Mouse (Mus musculus) heart, embryonic 10.5 days (tissue): ENCODE results near the gene Apoc1. TPM values are rescaled to one million over a fixed set of nuclear protein-coding genes. Genes with fewer than 3 reads are reported as not detected.
"Not testable (repeated sequence)": the region's sequence is repeated elsewhere in the genome, so short reads cannot be mapped to it uniquely, and the experiment has no call there.

Source experiments
- DNase-seq: peaks from one replicate; pipeline ENCODE4 v3.0.0-alpha.2; 2017; ENCODE audit warnings: low spot score
- H3K27ac ChIP-seq: fragments of 300-500 bp; sonication (generic); 2 replicates; pipeline ENCODE4 v1.5.1; 2016; ENCODE audit warnings: mild to moderate bottlenecking
- H3K27me3 ChIP-seq: fragments of 300-500 bp; sonication (generic); 2 replicates; pipeline ENCODE4 v1.6.1; 2016; ENCODE audit warnings: mild to moderate bottlenecking; ENCODE audit not compliant: poor library complexity, insufficient read depth, severe bottlenecking
- H3K36me3 ChIP-seq: fragments of 300-500 bp; sonication (generic); 2 replicates; pipeline ENCODE4 v1.6.1; 2016; ENCODE audit warnings: mild to moderate bottlenecking, moderate library complexity
- H3K4me1 ChIP-seq: fragments of 300-500 bp; sonication (generic); 2 replicates; pipeline ENCODE4 v1.6.1; 2016; ENCODE audit warnings: mild to moderate bottlenecking
- H3K4me3 ChIP-seq: fragments of 300-500 bp; sonication (generic); 2 replicates; pipeline ENCODE4 v1.5.1; 2016; ENCODE audit warnings: mild to moderate bottlenecking, moderate library complexity
- H3K9me3 ChIP-seq: fragments of 300-500 bp; sonication (generic); 2 replicates; pipeline ENCODE4 v1.6.1; 2016; ENCODE audit warnings: mild to moderate bottlenecking, moderate library complexity
- WGBS: fragments of 180-500 bp; shearing (Covaris S2); methylation state at CpG from one replicate; pipeline ENCODE4 v1.1.7; 2016; 5-methylcytosine and 5-hydroxymethylcytosine counted together
- polyA plus RNA-seq: library from polyadenylated mRNA; unstranded; fragments of >200 nt; fragmentation: Nextera tagmentation; extraction: Ambion mirVana; gene quantifications from 2 replicates; pipeline ENCODE4 v1.2.1, GENCODE M21; 2016

Apoc1 gene
- polyA plus RNA-seq, 1 experiment from 2014 or later, result 19.9 TPM

DNA sequence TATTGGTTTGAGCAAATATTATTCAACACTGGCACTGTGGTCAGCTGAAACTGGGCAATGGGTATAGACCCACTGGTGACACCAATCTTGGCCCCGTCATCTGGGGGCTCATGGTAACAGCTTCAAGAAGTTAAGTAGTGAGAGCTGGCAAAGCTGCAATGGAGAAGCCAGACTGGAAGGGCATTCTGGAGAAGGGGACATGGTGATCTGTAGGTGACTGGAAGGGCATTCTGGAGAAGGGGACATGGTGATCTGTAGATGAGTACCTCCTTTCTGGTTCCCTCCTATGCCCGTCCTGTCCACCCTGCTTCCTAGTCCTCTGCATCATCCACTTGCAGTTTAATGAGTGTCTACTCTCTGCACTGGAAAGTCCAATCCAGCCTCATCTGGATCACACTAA, 3.8 kb downstream of the Apoc1 start:
- Histone ChIP-seq H3K9me3 (no peaks in the 10 kb centered on the region), H3K27me3 (no peaks in the 10 kb centered on the region), H3K4me1 (peaks cover 32% of the 10 kb centered on the region), H3K4me3 (no peak overlapping the region), H3K27ac (no peak overlapping the region), H3K36me3 (no peaks in the 10 kb centered on the region)
- WGBS, result 97% methylated on average over 2 of the region's 2 CpGs
- DNase-seq, result no peak

DNA sequence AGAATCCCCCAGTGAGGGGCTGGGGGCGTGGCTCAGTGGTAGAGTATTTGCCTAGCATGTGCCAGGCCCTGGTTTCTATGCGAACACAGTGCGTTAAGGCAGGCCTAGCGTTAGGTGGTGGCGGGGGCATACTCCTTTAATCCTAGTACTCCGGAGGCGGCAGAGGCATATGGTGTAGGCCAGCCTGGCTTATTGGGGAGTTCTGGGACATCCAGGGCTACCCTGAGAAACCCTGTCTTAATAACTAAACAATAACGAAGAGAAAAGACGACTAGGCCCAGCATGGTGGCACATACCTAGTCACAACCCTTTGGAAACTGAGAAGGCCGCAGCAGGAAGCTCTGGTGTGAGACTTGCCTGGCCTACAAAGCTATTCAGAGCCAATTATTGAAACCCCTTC, 4.4 kb downstream of the Apoc1 start:
- Histone ChIP-seq H3K27ac (no peak overlapping the region), H3K27me3 (no peaks in the 10 kb centered on the region), H3K4me3 (no peak overlapping the region), H3K4me1 (peaks cover 27% of the 10 kb centered on the region), H3K36me3 (no peaks in the 10 kb centered on the region), H3K9me3 (no peaks in the 10 kb centered on the region)
- DNase-seq, result no peak
- WGBS, result 91% methylated on average over 10 of the region's 10 CpGs

DNA sequence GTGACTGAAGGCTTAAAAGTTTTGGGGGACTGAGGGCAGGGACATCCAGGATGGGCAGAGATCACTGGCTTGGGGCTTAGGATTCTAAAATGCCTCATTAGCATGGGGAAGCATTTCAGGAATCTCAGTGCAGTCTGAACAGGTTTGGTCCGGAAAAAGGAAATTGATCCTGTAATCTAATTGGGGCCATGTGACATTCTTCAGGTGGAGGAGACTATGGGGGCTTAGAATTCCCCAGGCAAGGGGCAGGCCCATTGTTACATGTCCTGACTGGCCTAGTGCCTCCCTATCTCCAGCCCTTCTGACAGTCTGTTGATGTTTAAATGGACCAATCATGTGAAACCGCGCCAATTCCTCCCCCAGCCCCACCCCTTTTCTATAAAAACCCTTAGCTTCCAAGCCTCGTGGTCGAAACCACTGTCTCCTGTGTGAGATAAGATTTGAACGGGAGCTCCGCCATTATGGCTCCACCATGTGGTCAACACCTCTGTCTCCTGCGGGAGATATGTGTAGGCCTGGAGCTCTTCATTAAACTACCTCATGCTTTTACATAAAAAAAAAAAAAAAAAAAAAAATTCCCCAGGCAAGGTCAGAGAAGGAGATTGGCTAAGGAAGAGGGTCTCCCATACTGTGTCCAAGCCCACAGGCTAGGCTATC, 5.4 kb downstream of the Apoc1 start:
- H3K4me3 ChIP-seq, result not testable (repeated sequence)
- H3K27ac ChIP-seq, result peak overlapping the region; percentile 36; the same call in 1 of the 2 replicates

DNA sequence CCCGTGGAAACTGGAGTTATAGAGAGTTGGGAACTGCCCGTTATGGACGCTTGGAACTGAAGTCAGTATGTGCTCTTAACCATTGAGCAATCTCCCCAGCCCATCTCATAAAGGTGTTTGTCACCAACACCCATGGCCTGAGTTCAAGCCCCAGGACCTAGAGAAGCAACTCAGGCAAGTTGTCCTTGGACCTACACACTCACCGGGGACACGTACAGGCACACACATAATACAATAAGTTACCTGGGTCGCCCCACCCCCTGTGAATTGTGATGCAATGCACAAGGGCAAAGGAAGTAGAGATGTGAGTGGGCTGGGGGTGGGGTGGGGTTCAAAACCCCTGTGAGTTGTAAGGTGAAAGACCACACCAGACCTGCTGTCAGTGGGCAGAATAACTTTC, 5.9 kb downstream of the Apoc1 start:
- Histone ChIP-seq H3K36me3 (no peaks in the 10 kb centered on the region), H3K27me3 (no peaks in the 10 kb centered on the region), H3K4me1 (peaks cover 14% of the 10 kb centered on the region), H3K27ac (peak overlapping the region; percentile 36), H3K4me3 (no peak overlapping the region), H3K9me3 (no peaks in the 10 kb centered on the region)
- WGBS, result 86% methylated on average over 6 of the region's 6 CpGs
- DNase-seq, result no peak

More for the DNA sequence above, 5.4 kb downstream of the Apoc1 start:
- not testable (repeated sequence) for H3K27me3 ChIP-seq, DNase-seq, H3K36me3 ChIP-seq, H3K9me3 ChIP-seq
- H3K4me1 ChIP-seq, result peaks cover 19% of the 10 kb centered on the region
- 47% methylated on average over 8 of the region's 8 CpGs for WGBS

DNA sequence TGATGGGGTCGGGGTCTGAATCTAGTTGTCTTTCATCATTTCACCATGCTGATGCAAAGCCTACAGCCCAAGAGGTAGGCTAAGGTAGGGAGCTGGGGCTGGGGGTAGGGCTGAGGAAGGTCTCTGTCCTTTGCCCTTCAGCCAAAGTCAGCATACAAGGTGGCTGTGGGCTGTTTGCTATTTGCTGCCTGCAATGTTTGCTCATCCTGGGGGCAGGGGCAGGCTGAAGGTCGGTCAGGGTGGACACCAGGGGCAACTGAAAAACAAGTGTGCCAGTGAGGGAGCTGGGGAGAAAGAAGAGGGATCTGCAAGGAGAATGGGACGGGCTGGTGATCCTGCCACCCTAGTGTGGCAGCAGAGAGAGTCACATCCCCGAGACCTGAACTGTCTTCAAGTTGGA, 7.1 kb downstream of the Apoc1 start:
- DNase-seq, result no peak
- no peaks in the 10 kb centered on the region for H3K9me3 ChIP-seq
- peaks cover 17% of the 10 kb centered on the region for H3K4me1 ChIP-seq
- WGBS, result 61% methylated on average over 4 of the region's 4 CpGs
- no peaks in the 10 kb centered on the region for H3K27me3 ChIP-seq
- H3K36me3 ChIP-seq, result no peaks in the 10 kb centered on the region
- no peak overlapping the region for H3K4me3 ChIP-seq
- H3K27ac ChIP-seq, result peak overlapping the region; percentile 44; the same call in 1 of the 2 replicates

DNA sequence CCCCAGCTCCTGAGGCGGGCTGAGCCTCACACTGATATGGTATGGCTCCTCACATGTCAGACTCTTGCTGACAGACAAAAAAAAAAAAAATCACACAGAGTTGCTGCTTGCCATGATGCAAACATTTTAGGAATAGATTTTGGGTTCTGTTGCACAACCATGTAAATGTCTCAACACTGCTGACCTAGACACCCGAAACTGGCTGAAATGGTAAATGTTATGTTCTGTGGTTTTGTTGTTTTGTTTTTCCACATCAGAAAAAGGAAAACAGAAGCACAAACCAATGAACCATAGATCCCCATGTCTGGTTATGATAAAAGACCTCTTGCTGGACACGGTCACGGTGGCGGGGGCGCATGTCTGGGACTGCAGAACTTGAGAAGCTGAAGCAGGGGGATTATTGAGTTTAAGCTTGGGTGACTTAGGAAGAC, 8.7 kb downstream of the Apoc1 start:
- Histone ChIP-seq H3K27ac (no peak overlapping the region), H3K9me3 (no peaks in the 10 kb centered on the region), H3K27me3 (no peaks in the 10 kb centered on the region), H3K4me1 (peaks cover 17% of the 10 kb centered on the region), H3K4me3 (no peak overlapping the region), H3K36me3 (no peaks in the 10 kb centered on the region)
- DNase-seq, result no peak
- 84% methylated on average over 6 of the region's 6 CpGs for WGBS

DNA sequence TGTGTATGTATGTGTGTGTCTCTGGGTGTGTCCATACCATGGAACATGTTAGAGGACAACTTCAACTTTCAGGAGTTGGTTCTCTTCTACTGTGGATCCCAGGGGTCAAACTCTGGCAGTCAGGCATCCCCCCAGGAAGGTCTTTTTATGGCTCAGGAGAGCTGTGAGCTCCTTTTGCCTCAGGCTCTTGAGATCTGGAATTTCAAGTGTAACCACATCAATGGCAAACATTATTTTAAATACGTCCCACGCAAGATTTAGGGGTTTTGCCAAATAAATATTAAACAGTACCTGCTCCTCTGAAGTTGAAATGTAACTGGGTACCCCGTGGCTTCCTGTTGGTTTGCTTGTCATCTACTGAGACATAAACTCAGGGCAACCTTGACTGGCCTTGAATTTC, 9.5 kb downstream of the Apoc1 start:
- Histone ChIP-seq H3K27ac (no peak overlapping the region), H3K4me3 (no peak overlapping the region), H3K4me1 (peaks cover 17% of the 10 kb centered on the region), H3K27me3 (no peaks in the 10 kb centered on the region), H3K36me3 (no peaks in the 10 kb centered on the region), H3K9me3 (no peaks in the 10 kb centered on the region)
- DNase-seq, result no peak
- 78% methylated on average over 3 of the region's 3 CpGs for WGBS

DNA sequence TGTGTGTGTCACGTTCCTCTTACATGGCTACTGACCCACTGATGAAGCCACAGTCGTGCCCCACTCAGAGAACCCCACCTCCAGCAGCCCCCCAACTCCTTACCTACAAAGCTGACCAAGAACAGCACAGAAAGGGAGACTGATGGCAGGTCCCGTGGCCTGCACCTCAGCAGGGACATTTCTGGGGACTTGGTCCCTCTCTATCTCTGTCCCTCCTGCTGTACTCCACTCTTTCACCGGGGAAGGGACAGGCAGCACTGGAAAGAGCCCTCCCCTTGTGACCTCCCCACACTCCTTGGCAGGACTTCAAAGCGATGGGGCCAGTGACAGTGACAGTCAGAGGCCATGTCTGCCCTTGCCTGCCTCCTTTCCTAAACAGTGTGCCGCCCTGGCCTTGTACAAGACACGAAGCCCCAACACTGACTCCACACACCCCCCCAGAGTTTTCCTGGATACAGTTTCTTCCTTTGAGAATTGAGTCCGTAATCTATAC, 11.2 kb downstream of the Apoc1 start, which contains the start of the genes Gm44805 and Apoc4:
TSS of gene Gm44805 (minus strand) at position 222 of the 493 bp plus-strand sequence.
TSS of gene Apoc4 (minus strand) at position 278 of the 493 bp plus-strand sequence.
- Histone ChIP-seq H3K4me3 (no peak within 1 kb of the TSS), H3K36me3 (no peaks in the 10 kb centered on the region), H3K9me3 (no peaks in the 10 kb centered on the region), H3K4me1 (peaks cover 10% of the 10 kb centered on the region), H3K27ac (peak within 1 kb of the TSS; percentile 33; the same call in 1 of the 2 replicates), H3K27me3 (no peaks in the 10 kb centered on the region)
- no peak for DNase-seq
- 49% methylated on average over 8 of the region's 8 CpGs for WGBS

DNA sequence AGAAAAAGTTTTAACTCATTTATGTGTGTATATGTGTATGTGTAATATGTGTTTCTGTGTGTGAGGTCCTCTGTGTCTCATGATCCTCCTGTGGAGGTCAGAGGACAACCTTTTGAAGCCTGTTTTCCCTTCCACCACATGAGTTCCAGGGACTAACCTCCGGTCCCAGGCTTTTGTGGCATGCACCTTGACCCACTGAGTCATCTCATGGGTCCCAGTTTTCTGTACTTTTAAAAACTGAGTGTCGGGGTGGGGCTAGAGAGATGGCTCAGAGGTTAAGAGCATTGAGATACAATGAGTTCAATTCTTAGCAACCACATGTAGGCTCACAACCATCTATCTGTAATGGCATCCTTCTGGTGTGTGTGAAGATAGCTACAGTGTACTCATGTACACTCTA, 11.8 kb downstream of the Apoc1 start:
- H3K27ac ChIP-seq, result no peak overlapping the region
- no peak overlapping the region for H3K4me3 ChIP-seq
- H3K4me1 ChIP-seq, result peaks cover 7% of the 10 kb centered on the region
- no peaks in the 10 kb centered on the region for H3K9me3 ChIP-seq
- 86% methylated on average over 2 of the region's 2 CpGs for WGBS
- no peak for DNase-seq
- H3K36me3 ChIP-seq, result no peaks in the 10 kb centered on the region
- no peaks in the 10 kb centered on the region for H3K27me3 ChIP-seq

DNA sequence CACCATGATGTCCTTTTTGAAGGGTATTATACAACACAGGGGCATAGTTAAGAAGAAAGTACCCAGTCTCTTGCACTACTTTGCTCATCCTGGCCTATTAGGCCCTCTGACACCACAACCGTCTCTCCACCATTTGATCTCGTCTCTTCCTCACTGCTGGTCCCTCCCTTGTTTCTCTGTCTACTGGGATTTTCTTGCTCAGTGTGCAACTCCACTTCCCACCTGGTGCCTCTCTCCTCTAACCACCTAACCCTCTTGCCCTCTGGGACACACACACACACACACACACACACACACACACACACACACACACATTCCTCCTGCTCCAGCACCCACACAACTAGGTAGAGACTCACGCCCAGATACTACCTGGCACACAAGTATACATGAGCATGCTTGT, 13.6 kb downstream of the Apoc1 start:
- WGBS, result 83% methylated on average over 3 of the region's 3 CpGs
- no peaks in the 10 kb centered on the region for H3K27me3 ChIP-seq
- no peaks in the 10 kb centered on the region for H3K9me3 ChIP-seq
- DNase-seq, result no peak
- no peak overlapping the region for H3K4me3 ChIP-seq
- no peak overlapping the region for H3K27ac ChIP-seq
- H3K4me1 ChIP-seq, result peaks cover 7% of the 10 kb centered on the region
- H3K36me3 ChIP-seq, result no peaks in the 10 kb centered on the region

DNA sequence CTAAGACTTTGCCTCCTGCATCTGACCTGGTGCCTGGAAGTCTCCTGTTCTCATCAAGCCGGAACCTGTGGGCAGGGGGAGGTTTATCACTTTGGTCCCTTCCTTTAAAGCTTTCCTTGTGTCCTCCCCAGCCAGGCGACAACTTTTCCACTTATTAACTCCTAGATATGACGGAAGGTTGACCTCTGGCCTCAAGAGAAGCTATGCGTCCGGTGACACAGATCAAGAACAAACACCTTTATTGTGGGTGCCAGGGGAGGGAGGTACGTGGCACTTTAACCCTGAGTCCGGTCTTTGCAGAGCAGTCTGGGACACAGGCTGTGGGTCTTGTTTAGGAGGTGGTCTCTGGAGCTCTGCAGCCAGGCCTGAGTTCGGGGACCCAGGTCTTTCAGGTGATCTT, 14.6 kb downstream of the Apoc1 start, which contains the start of gene Apoc2:
TSS of gene Apoc2 (minus strand) at position 70 of the 400 bp plus-strand sequence.
- no peaks in the 10 kb centered on the region for H3K27me3 ChIP-seq
- peak within 1 kb of the TSS; percentile 10; the same call in 1 of the 2 replicates for H3K27ac ChIP-seq
- no peak within 1 kb of the TSS for H3K4me3 ChIP-seq
- no peaks in the 10 kb centered on the region for H3K36me3 ChIP-seq
- H3K9me3 ChIP-seq, result no peaks in the 10 kb centered on the region
- no peak for DNase-seq
- H3K4me1 ChIP-seq, result peaks cover 7% of the 10 kb centered on the region
- WGBS, result 62% methylated on average over 8 of the region's 8 CpGs

DNA sequence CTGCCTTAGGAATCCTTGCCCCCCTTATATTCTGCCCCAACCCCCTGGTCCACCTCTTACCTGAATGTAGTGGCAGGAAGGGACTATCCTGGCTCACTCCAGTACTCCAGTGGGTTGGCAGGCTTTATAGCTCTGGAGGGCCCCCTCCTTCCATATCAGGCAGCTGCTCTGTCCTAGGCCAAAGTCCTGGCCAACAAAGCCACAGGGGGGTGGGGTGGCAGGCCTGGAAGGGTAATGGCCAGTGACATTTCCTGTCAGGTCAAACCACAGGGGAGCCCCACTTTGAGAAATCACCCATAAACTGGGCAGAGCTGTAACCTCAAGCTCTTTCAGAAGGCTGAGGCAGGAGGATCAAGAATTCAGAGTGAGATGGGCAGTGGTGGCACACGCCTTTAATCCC, 15.8 kb downstream of the Apoc1 start:
- WGBS, result 69% methylated on average over 1 of the region's 1 CpGs
- DNase-seq, result no peak
- H3K36me3 ChIP-seq, result no peaks in the 10 kb centered on the region
- H3K9me3 ChIP-seq, result no peaks in the 10 kb centered on the region
- H3K4me3 ChIP-seq, result no peak overlapping the region
- no peak overlapping the region for H3K27ac ChIP-seq
- H3K27me3 ChIP-seq, result no peaks in the 10 kb centered on the region
- peaks cover 7% of the 10 kb centered on the region for H3K4me1 ChIP-seq

DNA sequence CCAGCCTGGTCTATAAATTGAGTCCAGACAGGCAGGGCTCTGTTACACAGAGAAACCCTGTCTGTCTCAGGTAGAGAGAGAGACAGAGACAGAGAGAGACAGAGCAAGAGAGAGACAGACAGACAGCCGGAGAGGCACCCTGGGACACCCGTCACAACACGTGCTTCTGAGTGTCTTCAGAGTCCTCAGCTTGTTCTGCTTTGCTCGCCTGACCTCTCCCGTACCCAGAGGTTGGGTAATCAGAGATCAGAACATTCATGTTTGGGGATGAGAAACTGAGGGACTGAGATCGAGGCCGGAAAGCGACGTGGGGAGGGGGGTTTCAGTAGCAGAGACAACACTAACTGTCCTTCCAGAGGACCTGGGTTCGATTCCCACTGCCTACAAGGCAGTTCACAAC, 16.6 kb downstream of the Apoc1 start:
- Histone ChIP-seq H3K4me1 (no peaks in the 10 kb centered on the region), H3K36me3 (no peaks in the 10 kb centered on the region), H3K4me3 (no peak overlapping the region), H3K9me3 (no peaks in the 10 kb centered on the region), H3K27ac (no peak overlapping the region), H3K27me3 (no peaks in the 10 kb centered on the region)
- WGBS, result 81% methylated on average over 10 of the region's 10 CpGs
- DNase-seq, result no peak
